Mouse (Mus musculus) CH12.LX (cell line): ENCODE measurements around the gene Nme9. TPM values are rescaled to one million over a fixed set of nuclear protein-coding genes. Genes with fewer than 3 reads are reported as not detected.

Experiments used
- DNase-seq: peaks from one replicate; pipeline ENCODE4 v3.0.0-alpha.2; 2013; ENCODE audit errors: extremely low read depth
- H3K27ac ChIP-seq: 2 replicates; pipeline ENCODE4 v1.5.1; 2012; ENCODE audit warnings: low read depth, mild to moderate bottlenecking, control low read depth, moderate library complexity; ENCODE audit not compliant: insufficient read depth
- H3K27me3 ChIP-seq: replicated peaks from 2 replicates; pipeline ENCODE3; 2012; ENCODE audit warnings: inconsistent platforms
- H3K36me3 ChIP-seq, 2 experiments: replicated peaks in 1 of 2; 2 replicates each; pipeline versions ENCODE3 to v1.6.1; 2012; ENCODE audit warnings: inconsistent platforms in 1 of 2, low read length in 1 of 2, mild to moderate bottlenecking in 1 of 2, mixed read lengths in 1 of 2, moderate library complexity in 1 of 2; ENCODE audit not compliant: control insufficient read depth in 1 of 2, insufficient read depth in 1 of 2
- H3K4me1 ChIP-seq, 2 experiments: 2 replicates each; pipeline ENCODE4 v1.6.1; 2012; ENCODE audit warnings: inconsistent platforms in 1 of 2, moderate library complexity in 1 of 2; ENCODE audit not compliant: insufficient read depth in 2 of 2, control insufficient read depth in 1 of 2
- H3K4me2 ChIP-seq: 2 replicates; pipeline ENCODE4 v1.6.1; 2012; ENCODE audit warnings: low read depth, mild to moderate bottlenecking, control low read depth; ENCODE audit not compliant: poor library complexity, insufficient read depth, severe bottlenecking
- H3K4me3 ChIP-seq, 3 experiments: fragments of 150-350 bp in 1 of 3; sonication (generic) in 1 of 3; replicated peaks in 1 of 3; 2 replicates each; pipeline versions ENCODE3 to v1.5.1; 2011 to 2012; ENCODE audit warnings: low read depth in 2 of 3, low read length in 2 of 3, mild to moderate bottlenecking in 2 of 3, moderate library complexity in 2 of 3, control low read depth in 1 of 3, improper control_type of control experiment in 1 of 3, inconsistent platforms in 1 of 3, mixed read lengths in 1 of 3; ENCODE audit not compliant: poor library complexity in 1 of 3
- H3K79me2 ChIP-seq: replicated peaks from 2 replicates; pipeline ENCODE4 v1.6.1; 2012; ENCODE audit warnings: mild to moderate bottlenecking, moderate library complexity; ENCODE audit not compliant: control insufficient read depth, poor library complexity, insufficient read depth, severe bottlenecking; ENCODE audit errors: extremely low read depth
- H3K9ac ChIP-seq: 2 replicates; pipeline ENCODE4 v1.6.1; 2012; ENCODE audit warnings: low read depth, mild to moderate bottlenecking, control low read depth, moderate library complexity; ENCODE audit not compliant: insufficient read depth
- H3K9me3 ChIP-seq: replicated peaks from 2 replicates; pipeline ENCODE3; 2012; ENCODE audit warnings: low read length, inconsistent platforms, mixed read lengths
- CHD2 ChIP-seq: IDR thresholded peaks from 2 replicates; pipeline ENCODE4 v1.6.1; 2011; ENCODE audit warnings: low read length, improper control_type of control experiment
- ELF1 ChIP-seq: IDR thresholded peaks from 2 replicates; pipeline ENCODE4 v1.6.1; 2014; ENCODE audit warnings: low read depth, mild to moderate bottlenecking, inconsistent platforms, low read length, improper control_type of control experiment
- EP300 ChIP-seq: IDR thresholded peaks from 2 replicates; pipeline ENCODE4 v1.6.1; 2011; ENCODE audit warnings: low read length, improper control_type of control experiment
- GABPA ChIP-seq: IDR thresholded peaks from 2 replicates; pipeline ENCODE4 v1.6.1; 2012; ENCODE audit warnings: low read depth, low read length, improper control_type of control experiment, inconsistent platforms; ENCODE audit not compliant: insufficient replicate concordance
- HCFC1 ChIP-seq: IDR thresholded peaks from 2 replicates; pipeline ENCODE4 v1.6.1; 2012; ENCODE audit warnings: low read depth, mild to moderate bottlenecking, inconsistent platforms, low read length, improper control_type of control experiment
- IRF4 ChIP-seq: IDR thresholded peaks from 2 replicates; pipeline ENCODE4 v1.6.1; 2014; ENCODE audit warnings: low read depth, mild to moderate bottlenecking, inconsistent platforms, low read length, improper control_type of control experiment
- JUN ChIP-seq: IDR thresholded peaks from 2 replicates; pipeline ENCODE4 v1.6.1; 2011; ENCODE audit warnings: low read depth, mild to moderate bottlenecking, low read length, improper control_type of control experiment, moderate library complexity; ENCODE audit not compliant: insufficient read depth
- JUND ChIP-seq: conservative IDR thresholded peaks from 2 replicates; pipeline ENCODE4 v1.6.1; 2011; ENCODE audit warnings: low read depth, low read length, improper control_type of control experiment
- MAX ChIP-seq: IDR thresholded peaks from 2 replicates; pipeline ENCODE4 v1.6.1; 2011; ENCODE audit warnings: low read length, improper control_type of control experiment
- MXI1 ChIP-seq: IDR thresholded peaks from 2 replicates; pipeline ENCODE4 v1.6.1; 2011; ENCODE audit warnings: mild to moderate bottlenecking, low read depth, low read length, improper control_type of control experiment
- NELFE ChIP-seq: IDR thresholded peaks from 2 replicates; pipeline ENCODE4 v1.6.1; 2011; ENCODE audit warnings: low read depth, low read length, improper control_type of control experiment
- NRF1 ChIP-seq: IDR thresholded peaks from 2 replicates; pipeline ENCODE4 v1.6.1; 2014; ENCODE audit warnings: low read depth, mild to moderate bottlenecking, inconsistent platforms, low read length, improper control_type of control experiment, moderate library complexity
- PAX5 ChIP-seq: IDR thresholded peaks from 2 replicates; pipeline ENCODE4 v1.6.1; 2012; ENCODE audit warnings: low read length, inconsistent platforms, mixed read lengths
- POLR2A ChIP-seq: IDR thresholded peaks from 2 replicates; pipeline ENCODE4 v1.6.1; 2011; ENCODE audit warnings: low read depth, mild to moderate bottlenecking, improper control_type of control experiment, low read length
- RAD21 ChIP-seq: IDR thresholded peaks from 2 replicates; pipeline ENCODE4 v1.6.1; 2011; ENCODE audit warnings: low read depth, mild to moderate bottlenecking, low read length, improper control_type of control experiment, moderate library complexity
- RCOR1 ChIP-seq: conservative IDR thresholded peaks from 2 replicates; pipeline ENCODE4 v1.6.1; 2012; ENCODE audit warnings: low read depth, mild to moderate bottlenecking, inconsistent platforms, low read length, improper control_type of control experiment
- SIN3A ChIP-seq: IDR thresholded peaks from 2 replicates; pipeline ENCODE4 v1.6.1; 2012; ENCODE audit warnings: low read length, improper control_type of control experiment, inconsistent platforms
- SMC3 ChIP-seq: IDR thresholded peaks from 2 replicates; pipeline ENCODE4 v1.6.1; 2011; ENCODE audit warnings: low read depth, low read length, improper control_type of control experiment
- TBP ChIP-seq: conservative IDR thresholded peaks from 2 replicates; pipeline ENCODE4 v1.6.1; 2011; ENCODE audit warnings: low read depth, low read length, improper control_type of control experiment
- UBTF ChIP-seq: IDR thresholded peaks from 2 replicates; pipeline ENCODE4 v1.6.1; 2012; ENCODE audit warnings: low read depth, mild to moderate bottlenecking, inconsistent platforms, low read length, improper control_type of control experiment, moderate library complexity
- USF1 ChIP-seq: IDR thresholded peaks from 2 replicates; pipeline ENCODE4 v1.6.1; 2014; ENCODE audit warnings: low read depth, mild to moderate bottlenecking, inconsistent platforms, low read length, improper control_type of control experiment
- USF2 ChIP-seq: conservative IDR thresholded peaks from 2 replicates; pipeline ENCODE4 v1.6.1; 2011; ENCODE audit warnings: low read depth, low read length, improper control_type of control experiment
- ZMIZ1 ChIP-seq: IDR thresholded peaks from 2 replicates; pipeline ENCODE4 v1.6.1; 2012; ENCODE audit warnings: low read depth, mild to moderate bottlenecking, inconsistent platforms, low read length, improper control_type of control experiment
- ZNF384 ChIP-seq: IDR thresholded peaks from 2 replicates; pipeline ENCODE4 v1.6.1; 2012; ENCODE audit warnings: low read depth, low read length, improper control_type of control experiment, inconsistent platforms
- dilution Hi-C: fragments of 300-500 bp; cut with MboI; formaldehyde crosslinking; loops from 2 replicates; pipeline ENCODE4 v1.14.3; 2020; ENCODE audit warnings: low sequenced_read_pairs; ENCODE audit not compliant: extremely low pct_unique_long_range_greater_than_20kb, extremely low pct_ligation_motif_present
- in situ Hi-C: fragments of 300-500 bp; cut with MboI; formaldehyde crosslinking; loops from 3 replicates; pipeline ENCODE4 v1.14.3; 2019; ENCODE audit warnings: low sequenced_read_pairs, low pct_ligation_motif_present, low pct_unique_long_range_greater_than_20kb, mixed read lengths
- polyA plus RNA-seq: library from polyadenylated mRNA; unstranded; fragments of >175 nt; gene quantifications from 2 replicates; pipeline ENCODE4 v1.2.1, GENCODE M21; 2012; ENCODE audit warnings: low read depth; ENCODE audit not compliant: insufficient read length
- total RNA-seq, 2 experiments: library from RNA; depleted of rRNA; stranded (reverse); fragments of 300-350 nt in 1 of 2; fragments of >200 nt in 1 of 2; gene quantifications; 2 replicates each; pipeline ENCODE4 v1.2.3; 2012 to 2014

Gene Nme9
- total and polyA plus RNA-seq, 3 experiments, result not detected

DNA sequence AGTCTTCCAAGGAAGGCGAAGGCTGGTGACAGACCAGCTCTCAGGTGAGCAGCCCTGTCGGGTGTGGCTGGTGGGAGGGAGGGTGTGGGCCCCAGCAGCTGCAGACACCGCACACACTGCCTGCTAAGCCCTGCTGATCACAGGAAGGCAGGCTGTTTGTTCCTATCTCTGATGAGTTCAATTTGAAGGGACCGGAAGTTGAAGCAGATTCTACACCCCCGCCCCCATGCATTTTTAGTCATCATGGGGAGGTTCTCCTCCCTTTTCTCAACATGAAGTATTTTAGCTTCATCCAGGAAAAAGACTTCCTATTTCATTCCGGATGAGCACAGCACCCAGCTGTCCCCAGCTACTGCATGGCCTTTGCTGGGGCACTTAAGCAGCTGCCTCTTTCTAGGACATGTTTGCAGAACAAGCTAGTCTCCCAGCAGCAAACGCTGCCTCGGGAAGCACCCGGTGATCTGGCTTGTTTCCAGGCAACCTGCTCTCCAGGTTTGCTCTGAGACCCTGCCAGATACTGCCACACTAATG, 28.0 kb downstream of the Nme9 start:
- Histone ChIP-seq H3K4me2 (no peak overlapping the region), H3K36me3 (peaks cover 15 to 79% of the 10 kb centered on the region in 2 experiments), H3K4me3 (no peak overlapping the region), H3K4me1 (peaks cover 13 to 19% of the 10 kb centered on the region in 2 experiments), H3K27ac (no peak overlapping the region), H3K27me3 (no peaks in the 10 kb centered on the region), H3K79me2 (no peaks in the 10 kb centered on the region), H3K9ac (no peak overlapping the region), H3K9me3 (no peaks in the 10 kb centered on the region)
- in situ Hi-C loops (no loop called here), dilution Hi-C loops (no loop called here)
- DNase-seq, result no peak
- TF ChIP-seq NRF1, result no peak
- no peak for TF ChIP-seq JUN
- TF ChIP-seq IRF4, result no peak
- TF ChIP-seq MAX, result no peak
- no peak for TF ChIP-seq PAX5
- TF ChIP-seq POLR2A, result no peak
- no peak for TF ChIP-seq ZNF384
- TF ChIP-seq USF1, result no peak
- no peak for TF ChIP-seq TBP
- TF ChIP-seq CHD2, result no peak
- no peak for TF ChIP-seq MXI1
- TF ChIP-seq UBTF, result no peak
- TF ChIP-seq USF2, result no peak

DNA sequence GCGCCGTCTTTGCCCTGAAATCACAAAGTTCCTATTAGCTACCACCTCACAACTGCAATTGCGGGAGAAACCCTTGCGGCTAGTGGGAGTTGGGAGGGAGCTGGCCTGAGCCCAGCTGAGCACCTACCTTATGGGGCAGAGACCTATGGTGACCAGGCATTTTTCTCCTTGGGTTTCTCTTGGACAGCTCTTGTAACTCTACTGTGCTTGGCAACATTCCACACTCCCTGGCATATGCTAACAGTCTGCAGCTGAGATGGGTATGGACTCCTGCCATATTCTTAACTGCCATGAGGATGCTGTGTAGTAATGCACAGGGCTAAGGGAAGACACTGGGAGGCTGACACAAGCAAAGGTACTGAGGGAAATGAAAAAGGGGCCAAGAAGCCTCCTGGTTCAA, 29.5 kb downstream of the Nme9 start:
- Histone ChIP-seq H3K4me2 (no peak overlapping the region), H3K79me2 (no peaks in the 10 kb centered on the region), H3K36me3 (peaks cover 10 to 74% of the 10 kb centered on the region in 2 experiments), H3K27me3 (no peaks in the 10 kb centered on the region), H3K4me1 (peaks cover 14 to 20% of the 10 kb centered on the region in 2 experiments), H3K9me3 (no peaks in the 10 kb centered on the region), H3K9ac (no peak overlapping the region), H3K4me3 (no peak overlapping the region), H3K27ac (no peak overlapping the region)
- TF ChIP-seq HCFC1 (no peak), RCOR1 (no peak), USF1 (no peak), ELF1 (no peak), UBTF (no peak), JUN (no peak), MAX (no peak), RAD21 (no peak), GABPA (no peak), EP300 (no peak), SMC3 (no peak), ZMIZ1 (no peak), SIN3A (no peak), JUND (no peak), NELFE (no peak), MXI1 (no peak), TBP (no peak), PAX5 (no peak), POLR2A (no peak)
- in situ Hi-C loops (no loop called here), dilution Hi-C loops (no loop called here)
- DNase-seq, result no peak
